Mouse (Mus musculus) left cerebral cortex, adult 9 months (tissue): Measurements from ENCODE around the gene Mrps16.

Experiments
- DNase-seq, 2 experiments: peaks; one replicate each; pipeline ENCODE4 v3.0.0; 2022; ENCODE audit warnings: low spot score in 2 of 2

Gene Mrps16

GRCm38 (mm10) chr14:20393205-20393913 lies at the start of gene Mrps16:
TSS of gene Mrps16 (minus strand) at chr14:20393634.
- DNase-seq, result peak; percentile 91 to 95

- no peak for DNase-seq
Measured at GRCm38 (mm10) chr14:20442252-20442651, 48.8 kb upstream of the Mrps16 start.

- no peak for DNase-seq
Measured at GRCm38 (mm10) chr14:20436976-20437375, 43.5 kb upstream of the Mrps16 start.

GRCm38 (mm10) chr14:20432420-20432819 lies 39.0 kb upstream of the Mrps16 start:
- no peak for DNase-seq

- DNase-seq, result no peak
Measured at GRCm38 (mm10) chr14:20431726-20432125, 38.3 kb upstream of the Mrps16 start.

- DNase-seq, result no peak
Measured at GRCm38 (mm10) chr14:20429833-20430232, 36.4 kb upstream of the Mrps16 start.

- DNase-seq, result no peak
Measured at GRCm38 (mm10) chr14:20428593-20428992, 35.2 kb upstream of the Mrps16 start.

- DNase-seq, result no peak
Measured at GRCm38 (mm10) chr14:20423046-20423445, 29.6 kb upstream of the Mrps16 start.

GRCm38 (mm10) chr14:20422257-20422656 lies 28.8 kb upstream of the Mrps16 start:
- DNase-seq, result no peak

- DNase-seq, result peak in 1 of 2 experiments; percentile 49
Measured at GRCm38 (mm10) chr14:20400071-20400470, 6.6 kb upstream of the Mrps16 start.

GRCm38 (mm10) chr14:20398864-20399263 lies 5.4 kb upstream of the Mrps16 start:
- DNase-seq, result no peak

- no peak for DNase-seq
Measured at GRCm38 (mm10) chr14:20397220-20397619, 3.8 kb upstream of the Mrps16 start.

- no peak for DNase-seq
Measured at GRCm38 (mm10) chr14:20392326-20392725, 1.1 kb downstream of the Mrps16 start.

GRCm38 (mm10) chr14:20389446-20390079 lies 3.9 kb downstream of the Mrps16 start:
- DNase-seq, result no peak

- peak; percentile 74 to 94 for DNase-seq
Measured at GRCm38 (mm10) chr14:20388441-20389129, 4.8 kb downstream of the Mrps16 start, which contains the start of gene Dnajc9. TSS of gene Dnajc9 (minus strand) at chr14:20388910.

- no peak for DNase-seq
Measured at GRCm38 (mm10) chr14:20379753-20380430, 13.5 kb downstream of the Mrps16 start.

- DNase-seq, result no peak
Measured at GRCm38 (mm10) chr14:20379087-20379640, 14.3 kb downstream of the Mrps16 start.

GRCm38 (mm10) chr14:20378313-20379061 lies 14.9 kb downstream of the Mrps16 start:
- DNase-seq, result no peak

- no peak for DNase-seq
Measured at GRCm38 (mm10) chr14:20377112-20377521, 16.3 kb downstream of the Mrps16 start.

- DNase-seq, result no peak
Measured at GRCm38 (mm10) chr14:20371854-20372253, 21.6 kb downstream of the Mrps16 start.

GRCm38 (mm10) chr14:20370798-20371197 lies 22.6 kb downstream of the Mrps16 start:
- DNase-seq, result no peak
